Mouse (Mus musculus) midbrain, embryonic 15.5 days (tissue): ENCODE measurements at regions not wholly inside any gene's neighbourhood (a gene's known extent, or its start where the extent isn't known, plus 50 kb on each side); places are given as distances from the start of the nearest gene placed in this dataset.
"Not testable (repeated sequence)": the region's sequence is repeated elsewhere in the genome, so short reads cannot be mapped to it uniquely, and the experiment has no call there.

Experiments used
- ATAC-seq: fragments of 200-750 bp; cut with Nextera tagmentation; replicated peaks from 2 replicates; pipeline ENCODE4 v1.8.0; 2017; ENCODE audit warnings: moderate TSS enrichment
- H3K27ac ChIP-seq: fragments of 300-500 bp; sonication (generic); 2 replicates; pipeline ENCODE4 v1.5.1; 2015; ENCODE audit warnings: mild to moderate bottlenecking, inconsistent platforms
- H3K27me3 ChIP-seq: fragments of 300-500 bp; sonication (generic); replicated peaks from 2 replicates; pipeline ENCODE4 v1.6.1; 2015; ENCODE audit warnings: inconsistent platforms
- H3K36me3 ChIP-seq: fragments of 300-500 bp; sonication (generic); replicated peaks from 2 replicates; pipeline ENCODE4 v1.6.1; 2015; ENCODE audit warnings: inconsistent platforms
- H3K4me1 ChIP-seq: fragments of 300-500 bp; sonication (generic); 2 replicates; pipeline ENCODE4 v1.6.1; 2015; ENCODE audit warnings: inconsistent platforms
- H3K4me2 ChIP-seq: fragments of 300-500 bp; sonication (generic); 2 replicates; pipeline ENCODE4 v1.6.1; 2015; ENCODE audit warnings: inconsistent platforms, mild to moderate bottlenecking, moderate library complexity
- H3K4me3 ChIP-seq: fragments of 300-500 bp; sonication (generic); 2 replicates; pipeline ENCODE4 v1.5.1; 2015; ENCODE audit warnings: mild to moderate bottlenecking, inconsistent platforms
- H3K9ac ChIP-seq: fragments of 300-500 bp; sonication (generic); 2 replicates; pipeline ENCODE4 v1.6.1; 2015; ENCODE audit warnings: mild to moderate bottlenecking, inconsistent platforms
- H3K9me3 ChIP-seq: fragments of 300-500 bp; sonication (generic); 2 replicates; pipeline ENCODE4 v1.6.1; 2016; ENCODE audit warnings: inconsistent platforms
- WGBS: fragments of 180-500 bp; shearing (Covaris S2); methylation state at CpG from one replicate; pipeline ENCODE4 v1.1.7; 2015; ENCODE audit warnings: mixed read lengths; 5-methylcytosine and 5-hydroxymethylcytosine counted together

DNA sequence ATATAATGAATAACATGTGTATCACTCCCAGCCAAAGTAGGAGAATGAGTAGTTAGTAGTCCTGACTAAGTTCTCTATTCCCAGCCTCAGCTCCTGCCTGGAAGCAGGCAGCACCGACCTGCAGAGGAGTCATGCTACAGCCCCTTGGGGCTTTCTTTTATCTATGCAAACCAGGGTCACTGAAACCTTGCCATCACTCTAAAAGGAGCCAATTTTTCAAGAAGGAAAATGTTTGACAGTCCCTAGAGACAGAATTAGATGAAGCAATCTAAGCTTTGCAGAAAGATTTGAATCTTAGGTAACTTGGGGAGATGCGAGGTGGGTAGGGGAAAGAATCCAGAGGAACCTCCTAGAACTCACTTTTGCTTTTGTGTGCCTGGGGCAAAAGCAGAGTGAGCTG, 103.5 kb upstream of the Sec61g start:
- Histone ChIP-seq H3K36me3 (no peaks in the 10 kb centered on the region), H3K4me3 (no peak overlapping the region), H3K9ac (no peak overlapping the region), H3K27ac (no peak overlapping the region), H3K4me2 (no peak overlapping the region), H3K9me3 (no peaks in the 10 kb centered on the region), H3K4me1 (no peaks in the 10 kb centered on the region), H3K27me3 (no peaks in the 10 kb centered on the region)
- 78% methylated on average over 2 of the region's 2 CpGs for WGBS
- no peak for ATAC-seq

DNA sequence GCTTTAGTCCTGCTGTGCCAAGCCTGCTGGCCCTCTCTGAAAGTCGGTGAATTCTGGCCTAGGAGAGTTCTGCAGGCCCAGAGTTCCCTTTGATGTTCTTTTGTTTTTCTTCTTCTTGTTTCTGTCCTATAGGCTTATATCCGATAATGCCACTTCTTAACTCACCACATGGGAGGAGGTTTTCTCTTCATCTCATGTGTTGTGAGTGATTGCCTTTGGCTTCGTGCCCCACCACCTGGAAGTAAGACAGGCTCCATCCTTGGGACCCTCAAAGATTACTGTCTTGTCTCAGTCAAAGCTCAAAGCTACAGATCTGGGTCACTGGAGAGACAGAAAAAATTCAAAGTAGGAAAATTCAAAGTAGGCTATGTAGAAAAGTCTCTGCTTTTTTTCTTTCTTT, 104.2 kb upstream of the Sec61g start:
- 47% methylated on average over 3 of the region's 3 CpGs for WGBS
- no peak for ATAC-seq
- no peaks in the 10 kb centered on the region for H3K27me3 ChIP-seq
- H3K4me2 ChIP-seq, result no peak overlapping the region
- no peak overlapping the region for H3K4me3 ChIP-seq
- H3K9me3 ChIP-seq, result no peaks in the 10 kb centered on the region
- H3K9ac ChIP-seq, result no peak overlapping the region
- H3K36me3 ChIP-seq, result no peaks in the 10 kb centered on the region
- H3K27ac ChIP-seq, result no peak overlapping the region
- no peaks in the 10 kb centered on the region for H3K4me1 ChIP-seq

DNA sequence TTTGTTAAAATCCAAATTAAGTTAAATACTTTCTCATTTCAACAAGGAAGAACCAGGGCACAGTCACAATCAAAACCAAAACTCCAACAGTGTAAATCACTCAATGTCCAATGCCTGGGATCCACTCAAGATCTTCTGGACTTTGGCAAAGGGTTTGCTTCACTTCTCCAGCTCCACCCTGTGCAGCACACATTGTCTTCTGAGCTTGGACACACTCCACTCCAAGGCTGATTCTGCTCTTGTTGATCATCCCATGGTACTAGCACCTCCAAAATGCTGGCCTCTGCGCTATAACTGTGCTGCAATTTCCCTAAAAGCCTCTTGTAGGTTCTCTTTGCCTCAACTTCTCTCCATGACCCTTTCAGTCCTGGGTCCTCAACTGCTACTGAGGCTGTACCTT, 111.5 kb upstream of the Sec61g start:
- ATAC-seq, result no peak
- no peaks in the 10 kb centered on the region for H3K4me1 ChIP-seq
- H3K27ac ChIP-seq, result no peak overlapping the region
- WGBS, result 85% methylated on average over 1 of the region's 1 CpGs
- H3K4me2 ChIP-seq, result no peak overlapping the region
- no peaks in the 10 kb centered on the region for H3K9me3 ChIP-seq
- no peaks in the 10 kb centered on the region for H3K27me3 ChIP-seq
- no peak overlapping the region for H3K9ac ChIP-seq
- no peaks in the 10 kb centered on the region for H3K36me3 ChIP-seq
- no peak overlapping the region for H3K4me3 ChIP-seq

DNA sequence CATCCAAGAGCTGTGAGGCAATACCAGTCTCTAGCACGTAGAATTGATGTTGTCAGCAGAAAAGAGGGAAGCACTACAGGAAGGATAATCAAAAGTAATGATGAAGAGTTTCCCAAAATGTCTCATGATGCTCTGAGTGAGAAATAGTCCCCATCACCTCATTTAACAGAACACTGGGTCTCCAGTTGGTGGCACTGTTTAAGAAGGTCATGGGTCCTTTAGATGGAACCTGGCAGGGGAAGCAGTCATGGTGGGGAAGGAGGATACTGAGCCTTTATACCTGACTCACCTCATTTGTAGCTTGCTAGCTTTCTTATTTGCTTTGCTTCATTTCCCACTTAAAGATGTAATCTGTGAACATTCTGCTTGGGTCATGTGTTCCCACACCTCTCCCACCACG, 115.4 kb upstream of the Sec61g start:
- Histone ChIP-seq H3K9ac (no peak overlapping the region), H3K4me1 (no peaks in the 10 kb centered on the region), H3K27ac (no peak overlapping the region), H3K36me3 (no peaks in the 10 kb centered on the region), H3K9me3 (no peaks in the 10 kb centered on the region), H3K27me3 (no peaks in the 10 kb centered on the region), H3K4me2 (no peak overlapping the region), H3K4me3 (no peak overlapping the region)
- WGBS, result 75% methylated on average over 2 of the region's 2 CpGs
- no peak for ATAC-seq

DNA sequence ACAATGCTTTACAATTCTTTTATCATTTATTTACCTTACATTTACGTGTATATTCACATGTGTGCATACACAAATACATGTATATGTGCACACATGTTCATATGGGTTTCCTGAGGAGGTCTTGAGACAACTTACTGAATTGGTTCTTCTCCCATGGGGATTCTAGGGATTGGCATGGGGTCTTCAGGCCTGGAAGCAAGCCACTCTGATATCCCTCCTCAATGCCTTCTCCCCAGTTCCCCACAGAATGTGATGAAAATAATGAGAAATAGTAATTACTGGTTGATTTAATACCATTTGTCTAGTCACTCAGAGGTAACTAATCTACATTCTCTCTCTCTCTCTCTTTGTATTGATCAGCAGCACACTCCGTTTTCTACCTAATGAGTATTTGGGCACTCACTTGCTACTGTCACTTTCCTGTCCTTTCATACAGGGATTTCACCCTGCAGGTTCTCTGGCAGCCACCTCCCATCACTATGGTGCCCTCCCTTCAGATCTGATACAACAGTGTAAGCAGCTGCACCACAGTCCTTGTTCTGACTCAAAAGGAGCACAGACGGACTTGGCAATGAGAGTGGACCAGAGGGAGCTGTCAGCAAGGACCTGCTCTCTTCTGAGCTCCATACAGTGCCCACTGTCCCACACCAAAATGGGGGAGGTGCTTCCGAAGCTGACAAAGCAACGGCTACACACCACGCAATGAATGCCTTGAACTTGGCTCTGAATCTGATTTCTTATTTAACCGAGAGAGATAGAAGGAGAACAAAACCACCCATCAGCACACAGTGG, 119.2 kb upstream of the Sec61g start:
- H3K36me3 ChIP-seq, result no peaks in the 10 kb centered on the region
- H3K4me2 ChIP-seq, result no peak overlapping the region; the same call in 1 of the 2 replicates
- peak; percentile 94 for ATAC-seq
- no peak overlapping the region for H3K27ac ChIP-seq
- no peaks in the 10 kb centered on the region for H3K9me3 ChIP-seq
- H3K4me1 ChIP-seq, result no peaks in the 10 kb centered on the region
- no peak overlapping the region for H3K4me3 ChIP-seq
- H3K9ac ChIP-seq, result no peak overlapping the region
- H3K27me3 ChIP-seq, result no peaks in the 10 kb centered on the region
- 61% methylated on average over 7 of the region's 7 CpGs for WGBS

DNA sequence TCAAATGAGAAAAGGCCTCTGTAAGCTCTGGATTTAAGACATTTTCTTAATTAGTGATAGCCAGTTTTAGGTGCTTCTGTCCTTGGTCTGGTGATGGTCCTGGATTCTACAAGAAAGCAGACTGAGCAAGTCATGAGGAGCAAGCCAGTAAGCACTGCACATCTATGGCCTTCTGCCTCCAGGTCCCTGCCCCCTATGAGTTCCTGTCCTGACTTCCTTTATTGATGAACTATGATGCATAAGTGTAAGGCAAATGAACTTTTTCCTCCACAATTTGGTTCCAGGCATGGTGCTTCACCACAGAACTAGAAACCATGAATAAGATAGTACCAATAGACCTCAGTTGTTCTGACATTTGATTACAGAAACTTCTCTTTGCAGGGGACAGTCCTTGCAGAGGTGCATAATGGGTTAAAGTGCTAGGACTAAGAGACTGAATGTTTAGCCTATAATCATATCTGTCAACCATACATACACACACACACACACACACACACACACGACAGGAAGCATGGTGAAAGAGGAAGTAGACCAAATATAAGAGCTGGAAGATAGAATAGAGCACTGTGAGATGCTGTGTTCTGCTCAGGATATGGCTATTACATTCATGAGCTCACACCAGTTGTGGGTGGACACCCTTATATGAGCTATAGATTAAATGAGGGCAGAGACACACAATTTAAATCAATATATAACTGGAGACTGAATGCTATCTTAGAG, 121.3 kb upstream of the Sec61g start:
- no peak for ATAC-seq
- Histone ChIP-seq H3K9ac (no peak overlapping the region), H3K9me3 (no peaks in the 10 kb centered on the region), H3K4me2 (no peak overlapping the region), H3K27ac (no peak overlapping the region), H3K27me3 (no peaks in the 10 kb centered on the region), H3K4me1 (no peaks in the 10 kb centered on the region), H3K4me3 (no peak overlapping the region), H3K36me3 (no peaks in the 10 kb centered on the region)
- 67% methylated on average over 1 of the region's 1 CpGs for WGBS

DNA sequence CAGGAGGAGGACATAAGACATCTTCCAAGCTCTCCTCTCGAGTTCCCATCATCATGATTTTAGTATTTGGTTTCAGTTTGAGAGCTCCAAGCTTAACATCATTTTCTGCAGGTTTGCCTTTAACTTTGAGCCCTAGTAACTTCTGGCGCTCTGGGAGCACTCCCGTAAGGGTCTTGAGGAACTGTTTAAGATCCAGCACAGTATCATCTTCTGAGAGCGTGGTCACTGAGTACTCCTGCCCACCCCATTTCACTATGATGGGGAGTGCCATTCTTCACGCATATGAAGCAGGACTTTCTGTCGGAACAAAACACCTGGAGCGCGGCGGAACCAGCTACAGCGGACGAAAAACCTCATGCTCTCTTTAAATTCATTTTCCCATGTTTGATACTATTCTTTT, 116.2 kb upstream of the Egfr start:
- 95% methylated on average over 11 of the region's 11 CpGs for WGBS
- not testable (repeated sequence) for H3K4me3 ChIP-seq, H3K9me3 ChIP-seq, H3K27me3 ChIP-seq, H3K4me1 ChIP-seq, ATAC-seq, H3K9ac ChIP-seq, H3K4me2 ChIP-seq, H3K27ac ChIP-seq, H3K36me3 ChIP-seq

GRCm38 (mm10) chr11:16637679-16638078, 114.3 kb upstream of the Egfr start:
- 94% methylated on average over 2 of the region's 2 CpGs for WGBS
- Histone ChIP-seq H3K4me2 (no peak overlapping the region), H3K9me3 (no peaks in the 10 kb centered on the region), H3K4me3 (no peak overlapping the region), H3K9ac (no peak overlapping the region), H3K27me3 (no peaks in the 10 kb centered on the region), H3K4me1 (no peaks in the 10 kb centered on the region), H3K27ac (no peak overlapping the region), H3K36me3 (no peaks in the 10 kb centered on the region)
- no peak for ATAC-seq

DNA sequence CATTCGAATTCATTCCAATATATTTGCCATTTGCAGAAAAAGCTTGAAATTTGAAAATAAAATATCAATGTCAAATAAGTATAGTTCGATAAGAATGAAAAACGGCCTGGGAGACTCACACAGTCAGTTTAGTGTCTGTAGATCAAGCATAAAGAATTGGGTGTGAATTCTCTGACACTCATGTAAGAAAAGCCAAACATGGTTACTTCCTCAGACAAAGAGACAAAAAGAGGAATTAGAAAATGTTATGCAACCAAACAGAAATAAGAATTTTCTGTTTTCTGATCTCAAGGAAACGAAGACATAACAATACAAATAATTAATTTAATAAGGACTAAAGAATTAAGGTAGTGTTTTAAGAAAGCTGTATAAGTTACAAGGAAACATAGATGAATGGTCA, 113.7 kb upstream of the Egfr start:
- Histone ChIP-seq H3K4me2 (no peak overlapping the region), H3K27ac (no peak overlapping the region), H3K27me3 (no peaks in the 10 kb centered on the region), H3K4me1 (no peaks in the 10 kb centered on the region), H3K9ac (no peak overlapping the region), H3K9me3 (no peaks in the 10 kb centered on the region), H3K4me3 (no peak overlapping the region), H3K36me3 (no peaks in the 10 kb centered on the region)
- WGBS, result 86% methylated on average over 4 of the region's 4 CpGs
- ATAC-seq, result no peak

GRCm38 (mm10) chr11:16649599-16649998, 102.4 kb upstream of the Egfr start:
- Histone ChIP-seq H3K9me3 (no peaks in the 10 kb centered on the region), H3K27ac (no peak overlapping the region), H3K4me2 (no peak overlapping the region), H3K4me1 (no peaks in the 10 kb centered on the region), H3K27me3 (no peaks in the 10 kb centered on the region), H3K4me3 (no peak overlapping the region), H3K9ac (no peak overlapping the region), H3K36me3 (no peaks in the 10 kb centered on the region)
- ATAC-seq, result no peak

GRCm38 (mm10) chr11:16663806-16664205, 88.2 kb upstream of the Egfr start:
- no peaks in the 10 kb centered on the region for H3K9me3 ChIP-seq
- H3K27me3 ChIP-seq, result no peaks in the 10 kb centered on the region
- no peak overlapping the region for H3K9ac ChIP-seq
- no peak overlapping the region for H3K27ac ChIP-seq
- WGBS, result 94% methylated on average over 3 of the region's 3 CpGs
- no peaks in the 10 kb centered on the region for H3K36me3 ChIP-seq
- H3K4me1 ChIP-seq, result no peaks in the 10 kb centered on the region
- no peak overlapping the region for H3K4me3 ChIP-seq
- no peak for ATAC-seq
- H3K4me2 ChIP-seq, result no peak overlapping the region

GRCm38 (mm10) chr11:16669453-16670251, 82.4 kb upstream of the Egfr start:
- ATAC-seq, result no peak
- H3K9me3 ChIP-seq, result no peaks in the 10 kb centered on the region
- H3K9ac ChIP-seq, result no peak overlapping the region
- no peaks in the 10 kb centered on the region for H3K4me1 ChIP-seq
- WGBS, result 88% methylated on average over 4 of the region's 4 CpGs
- no peak overlapping the region for H3K27ac ChIP-seq
- no peak overlapping the region for H3K4me2 ChIP-seq
- H3K27me3 ChIP-seq, result no peaks in the 10 kb centered on the region
- H3K36me3 ChIP-seq, result no peaks in the 10 kb centered on the region
- no peak overlapping the region for H3K4me3 ChIP-seq
